Mouse (Mus musculus): Measurements from ENCODE around the gene Ptpdc1. TPM values are rescaled to one million over a fixed set of nuclear protein-coding genes. Genes with fewer than 3 reads are reported as not detected.

The Ptpdc1 gene
- polyA plus RNA-seq, 1 experiment from 2014 or later = 15.6 TPM

DNA sequence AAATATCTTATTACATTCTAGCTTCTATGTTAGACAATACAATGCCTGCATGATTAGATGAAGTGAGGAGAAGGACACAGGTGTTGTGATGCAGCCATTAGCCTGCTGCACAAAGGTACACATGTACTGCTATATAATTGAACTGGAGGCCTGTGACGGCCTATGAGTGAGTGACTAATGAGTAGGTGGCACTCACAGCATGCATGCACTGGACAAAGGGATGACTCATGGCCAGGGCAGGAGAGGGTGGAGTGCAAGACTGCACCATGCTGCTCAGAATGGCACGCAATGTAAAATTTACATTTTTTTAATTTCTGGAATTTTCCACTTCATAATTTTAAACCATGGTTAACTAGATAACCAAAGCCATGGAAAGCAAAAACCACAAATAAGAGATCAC, 10.9 kb downstream of the Ptpdc1 start:
- ATAC-seq (ENCODE audit: low read depth) (no peak), DNase-seq (ENCODE audit: low spot score) (no peak)
- 82% methylated on average over 2 of the region's 2 CpGs for WGBS

DNA sequence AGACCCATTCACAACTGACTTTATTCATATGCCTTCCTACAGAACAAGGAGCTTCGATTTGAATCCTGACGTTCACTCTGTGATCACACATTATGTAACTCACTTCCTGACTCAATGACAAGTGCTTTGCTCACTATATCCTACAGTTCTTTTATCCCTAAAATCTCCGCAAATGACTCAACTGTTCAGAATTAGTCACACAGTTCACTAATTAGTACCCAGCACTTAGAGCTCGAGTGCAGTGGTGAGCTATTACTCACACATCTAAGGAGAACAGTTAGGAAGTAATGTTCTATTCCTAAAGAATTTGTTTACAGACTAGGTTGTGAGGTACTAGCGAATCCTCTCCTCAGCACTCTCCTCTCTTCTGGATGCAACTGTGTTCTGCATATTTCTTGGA, 16.4 kb downstream of the Ptpdc1 start:
- ATAC-seq (ENCODE audit: low read depth) (no peak), DNase-seq (ENCODE audit: low spot score) (no peak)
- Histone ChIP-seq H3K9me3 (ENCODE audit: control insufficient read depth, low read length) (no peaks in the 10 kb centered on the region), H3K36me3 (ENCODE audit: control insufficient read depth, insufficient read depth, low read length) (peaks cover 17% of the 10 kb centered on the region; the same call in 1 of the 2 replicates), H3K27me3 (replicated peaks; ENCODE audit: control insufficient read depth, insufficient read depth, low read length) (no peaks in the 10 kb centered on the region), H3K27ac (replicated peaks; ENCODE audit: low read depth, low read length) (no peak overlapping the region), H3K4me1 (ENCODE audit: control insufficient read depth, insufficient read depth, low read length) (no peaks in the 10 kb centered on the region), H3K4me2 (ENCODE audit: low read depth, low read length) (no peak overlapping the region), H3K9ac (ENCODE audit: low read depth, low read length) (no peak overlapping the region), H3K4me3 (ENCODE audit: low read depth, low read length) (no peak overlapping the region)
- WGBS = 72% methylated on average over 5 of the region's 5 CpGs

More for the DNA sequence above, 10.9 kb downstream of the Ptpdc1 start:
- Histone ChIP-seq H3K27ac (replicated peaks; ENCODE audit: low read depth, low read length) (no peak overlapping the region), H3K9me3 (ENCODE audit: control insufficient read depth, low read length) (peaks cover 15% of the 10 kb centered on the region), H3K4me1 (ENCODE audit: control insufficient read depth, insufficient read depth, low read length) (peaks cover 10% of the 10 kb centered on the region), H3K27me3 (replicated peaks; ENCODE audit: control insufficient read depth, insufficient read depth, low read length) (no peaks in the 10 kb centered on the region), H3K4me3 (ENCODE audit: low read depth, low read length) (no peak overlapping the region), H3K4me2 (ENCODE audit: low read depth, low read length) (no peak overlapping the region), H3K36me3 (ENCODE audit: control insufficient read depth, insufficient read depth, low read length) (no peaks in the 10 kb centered on the region), H3K9ac (ENCODE audit: low read depth, low read length) (no peak overlapping the region)

DNA sequence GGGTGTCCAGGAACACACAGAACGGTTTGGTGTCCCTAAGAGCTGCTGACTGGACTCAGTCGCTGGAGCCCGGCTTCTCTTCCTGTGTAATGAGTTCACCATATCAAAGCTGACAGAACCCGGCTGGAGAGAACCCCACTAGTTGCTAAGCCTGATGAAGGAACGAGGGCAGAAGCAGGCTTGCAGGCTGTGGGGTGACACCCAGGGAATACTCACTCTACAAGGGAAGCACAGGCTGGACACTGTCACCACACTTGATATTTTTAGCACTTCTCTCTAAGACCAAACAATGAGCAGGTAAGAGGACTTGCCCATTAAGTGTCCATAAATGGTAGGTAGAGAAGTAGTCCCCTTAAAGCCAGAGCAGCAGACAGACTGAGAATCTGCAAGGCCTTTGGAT, 20.9 kb downstream of the Ptpdc1 start:
- no peaks in the 10 kb centered on the region for H3K9me3 ChIP-seq (ENCODE audit: control insufficient read depth, low read length)
- DNase-seq (ENCODE audit: low spot score) (no peak), ATAC-seq (ENCODE audit: low read depth) (no peak)
- H3K4me2 ChIP-seq (ENCODE audit: low read depth, low read length) = no peak overlapping the region
- 87% methylated on average over 5 of the region's 5 CpGs for WGBS
- no peak overlapping the region for H3K9ac ChIP-seq (ENCODE audit: low read depth, low read length)
- no peaks in the 10 kb centered on the region for H3K4me1 ChIP-seq (ENCODE audit: control insufficient read depth, insufficient read depth, low read length)
- no peak overlapping the region for H3K27ac ChIP-seq (replicated peaks; ENCODE audit: low read depth, low read length)
- no peak overlapping the region for H3K4me3 ChIP-seq (ENCODE audit: low read depth, low read length)
- peaks cover 28% of the 10 kb centered on the region for H3K36me3 ChIP-seq (ENCODE audit: control insufficient read depth, insufficient read depth, low read length)
- H3K27me3 ChIP-seq (replicated peaks; ENCODE audit: control insufficient read depth, insufficient read depth, low read length) = no peaks in the 10 kb centered on the region

DNA sequence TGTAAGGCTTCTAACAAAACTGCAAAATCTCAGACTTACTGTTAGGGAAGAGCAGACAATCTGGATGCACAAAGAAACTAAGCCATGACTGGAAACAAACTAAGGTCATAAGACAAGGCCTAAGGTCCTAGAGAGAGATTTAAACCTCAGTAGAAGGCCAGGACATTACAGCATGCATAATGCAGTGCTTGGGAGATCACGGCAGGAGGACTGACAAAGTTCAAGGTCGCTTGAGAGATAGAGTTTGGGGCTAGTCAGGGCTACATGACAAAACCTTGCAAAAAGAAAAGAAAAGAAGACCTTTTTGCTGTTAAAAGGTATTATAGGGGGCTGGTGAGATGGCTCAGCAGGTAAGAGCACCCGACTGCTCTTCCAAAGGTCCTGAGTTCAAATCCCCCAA, 22.2 kb downstream of the Ptpdc1 start:
- Histone ChIP-seq H3K4me3 (ENCODE audit: low read depth, low read length) (no peak overlapping the region), H3K4me2 (ENCODE audit: low read depth, low read length) (no peak overlapping the region), H3K9me3 (ENCODE audit: control insufficient read depth, low read length) (no peaks in the 10 kb centered on the region), H3K9ac (ENCODE audit: low read depth, low read length) (no peak overlapping the region), H3K27me3 (replicated peaks; ENCODE audit: control insufficient read depth, insufficient read depth, low read length) (no peaks in the 10 kb centered on the region), H3K4me1 (ENCODE audit: control insufficient read depth, insufficient read depth, low read length) (no peaks in the 10 kb centered on the region), H3K27ac (replicated peaks; ENCODE audit: low read depth, low read length) (no peak overlapping the region), H3K36me3 (ENCODE audit: control insufficient read depth, insufficient read depth, low read length) (peaks cover 28% of the 10 kb centered on the region)
- DNase-seq (ENCODE audit: low spot score) (no peak), ATAC-seq (ENCODE audit: low read depth) (no peak)
- WGBS = 87% methylated on average over 3 of the region's 3 CpGs

DNA sequence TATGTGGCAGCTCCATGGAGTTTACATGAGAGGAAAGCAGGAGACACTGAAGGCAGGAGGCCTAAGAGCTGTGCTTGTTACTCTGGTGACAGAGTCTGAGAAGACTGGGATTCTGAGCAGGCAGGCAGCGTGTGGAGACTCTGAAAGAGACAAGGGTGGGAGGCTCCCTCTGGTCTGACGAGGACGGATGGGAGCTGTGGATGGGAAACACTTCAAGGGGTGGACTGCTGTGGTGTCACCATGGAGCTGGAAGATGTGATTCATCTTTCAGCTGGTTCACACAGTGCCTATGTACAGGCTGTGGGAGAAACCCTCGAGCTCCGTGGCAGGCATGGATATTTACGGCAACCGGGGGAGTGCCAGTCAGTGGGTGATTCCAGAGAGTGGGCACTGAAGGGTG, 30.9 kb downstream of the Ptpdc1 start:
- WGBS = 81% methylated on average over 7 of the region's 7 CpGs
- peak; percentile 24; the same call in 1 of the 2 replicates for ATAC-seq (ENCODE audit: low read depth)
- no peaks in the 10 kb centered on the region for H3K9me3 ChIP-seq (ENCODE audit: control insufficient read depth, low read length)
- H3K4me3 ChIP-seq (ENCODE audit: low read depth, low read length) = no peak overlapping the region
- peaks cover 7% of the 10 kb centered on the region; the same call in 1 of the 2 replicates for H3K4me1 ChIP-seq (ENCODE audit: control insufficient read depth, insufficient read depth, low read length)
- peaks cover 21% of the 10 kb centered on the region for H3K36me3 ChIP-seq (ENCODE audit: control insufficient read depth, insufficient read depth, low read length)
- no peak for DNase-seq (ENCODE audit: low spot score)
- no peaks in the 10 kb centered on the region for H3K27me3 ChIP-seq (replicated peaks; ENCODE audit: control insufficient read depth, insufficient read depth, low read length)
- H3K27ac ChIP-seq (replicated peaks; ENCODE audit: low read depth, low read length) = no peak overlapping the region
- no peak overlapping the region for H3K4me2 ChIP-seq (ENCODE audit: low read depth, low read length)
- no peak overlapping the region for H3K9ac ChIP-seq (ENCODE audit: low read depth, low read length)

DNA sequence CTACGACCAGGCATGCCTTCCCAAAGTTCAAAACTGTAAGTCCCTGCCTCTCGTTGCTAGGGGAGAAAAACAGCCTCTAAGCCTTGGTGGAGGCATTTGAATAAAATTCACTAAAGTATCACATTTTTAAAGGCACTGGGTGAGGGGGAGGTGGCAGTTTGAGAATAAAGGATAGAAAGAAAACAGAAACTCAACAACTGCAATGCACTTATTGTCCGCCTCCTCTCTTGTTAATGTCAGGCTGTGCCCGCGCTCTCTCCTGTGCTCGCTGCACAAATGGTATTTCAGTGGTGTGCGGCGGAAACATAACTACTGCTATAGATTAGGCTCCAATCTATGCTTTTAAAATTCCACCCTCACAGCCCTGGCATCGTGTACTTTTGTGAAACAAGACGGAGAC, 31.4 kb downstream of the Ptpdc1 start:
- WGBS = 44% methylated on average over 10 of the region's 10 CpGs
- Histone ChIP-seq H3K9me3 (ENCODE audit: control insufficient read depth, low read length) (no peaks in the 10 kb centered on the region), H3K27me3 (replicated peaks; ENCODE audit: control insufficient read depth, insufficient read depth, low read length) (no peaks in the 10 kb centered on the region), H3K9ac (ENCODE audit: low read depth, low read length) (no peak overlapping the region), H3K4me2 (ENCODE audit: low read depth, low read length) (peak overlapping the region; percentile 11; the same call in 1 of the 2 replicates), H3K4me1 (ENCODE audit: control insufficient read depth, insufficient read depth, low read length) (peaks cover 7% of the 10 kb centered on the region; the same call in 1 of the 2 replicates), H3K36me3 (ENCODE audit: control insufficient read depth, insufficient read depth, low read length) (peaks cover 27% of the 10 kb centered on the region), H3K27ac (replicated peaks; ENCODE audit: low read depth, low read length) (0 out of 2 replicates have a peak overlapping the region, but pooled peaks have one; percentile 13), H3K4me3 (ENCODE audit: low read depth, low read length) (no peak overlapping the region)
- DNase-seq (ENCODE audit: low spot score) (no peak), ATAC-seq (ENCODE audit: low read depth) (0 out of 2 replicates have a peak, but pooled peaks have one; percentile 48)

DNA sequence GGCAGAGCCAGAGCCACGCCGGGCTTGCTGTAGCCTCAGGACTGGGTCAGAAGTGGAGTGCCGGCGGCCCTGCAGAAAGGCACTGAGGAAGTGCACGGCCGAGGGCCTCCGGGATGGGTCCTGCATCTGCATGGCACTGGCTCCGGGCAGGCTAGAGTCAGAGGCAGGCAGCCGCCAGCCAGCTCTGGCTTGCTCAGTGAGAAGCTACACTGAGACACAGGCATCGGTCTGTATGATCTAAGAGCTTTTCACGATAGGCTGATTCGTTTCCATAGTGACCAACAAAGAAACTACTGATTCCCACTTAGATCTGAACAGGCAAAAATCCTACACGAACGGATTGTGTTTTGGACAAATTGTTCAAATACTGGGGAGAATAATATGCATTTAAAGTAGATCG, 32.3 kb downstream of the Ptpdc1 start:
- Histone ChIP-seq H3K4me1 (ENCODE audit: control insufficient read depth, insufficient read depth, low read length) (peaks cover 7% of the 10 kb centered on the region; the same call in 1 of the 2 replicates), H3K9ac (ENCODE audit: low read depth, low read length) (no peak overlapping the region; the same call in 1 of the 2 replicates), H3K4me3 (ENCODE audit: low read depth, low read length) (no peak overlapping the region), H3K36me3 (ENCODE audit: control insufficient read depth, insufficient read depth, low read length) (peaks cover 33% of the 10 kb centered on the region), H3K4me2 (ENCODE audit: low read depth, low read length) (no peak overlapping the region), H3K27ac (replicated peaks; ENCODE audit: low read depth, low read length) (no peak overlapping the region; the same call in 1 of the 2 replicates), H3K9me3 (ENCODE audit: control insufficient read depth, low read length) (no peaks in the 10 kb centered on the region), H3K27me3 (replicated peaks; ENCODE audit: control insufficient read depth, insufficient read depth, low read length) (no peaks in the 10 kb centered on the region)
- DNase-seq (ENCODE audit: low spot score) (peak; percentile 79), ATAC-seq (ENCODE audit: low read depth) (peak; percentile 82; the same call in 1 of the 2 replicates)
- WGBS = 40% methylated on average over 15 of the region's 15 CpGs

DNA sequence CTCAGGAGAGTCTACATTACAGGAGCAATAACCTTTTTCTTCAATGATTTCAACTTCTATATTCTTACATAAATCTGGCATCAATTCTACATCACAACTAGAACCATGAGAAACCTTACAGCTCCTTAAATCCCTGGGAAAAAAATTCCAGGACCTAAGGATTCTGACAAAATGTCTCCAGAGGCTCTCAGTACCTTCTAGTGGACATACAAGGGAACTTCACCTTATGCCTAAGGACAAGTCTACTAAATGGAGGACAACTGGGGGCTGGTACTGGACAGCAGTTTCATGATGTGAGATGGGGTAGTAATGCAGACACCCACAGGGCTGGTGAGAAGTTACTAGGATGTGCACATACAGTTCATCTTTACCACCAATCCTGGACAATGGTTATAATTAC, 34.7 kb downstream of the Ptpdc1 start:
- H3K4me1 ChIP-seq (ENCODE audit: control insufficient read depth, insufficient read depth, low read length) = peaks cover 7% of the 10 kb centered on the region; the same call in 1 of the 2 replicates
- H3K27ac ChIP-seq (replicated peaks; ENCODE audit: low read depth, low read length) = no peak overlapping the region
- H3K36me3 ChIP-seq (ENCODE audit: control insufficient read depth, insufficient read depth, low read length) = peaks cover 52% of the 10 kb centered on the region
- no peak overlapping the region for H3K9ac ChIP-seq (ENCODE audit: low read depth, low read length)
- H3K9me3 ChIP-seq (ENCODE audit: control insufficient read depth, low read length) = no peaks in the 10 kb centered on the region
- no peak overlapping the region for H3K4me2 ChIP-seq (ENCODE audit: low read depth, low read length)
- H3K27me3 ChIP-seq (replicated peaks; ENCODE audit: control insufficient read depth, insufficient read depth, low read length) = no peaks in the 10 kb centered on the region
- DNase-seq (ENCODE audit: low spot score) = no peak
- H3K4me3 ChIP-seq (ENCODE audit: low read depth, low read length) = no peak overlapping the region
- no peak for ATAC-seq (ENCODE audit: low read depth)

DNA sequence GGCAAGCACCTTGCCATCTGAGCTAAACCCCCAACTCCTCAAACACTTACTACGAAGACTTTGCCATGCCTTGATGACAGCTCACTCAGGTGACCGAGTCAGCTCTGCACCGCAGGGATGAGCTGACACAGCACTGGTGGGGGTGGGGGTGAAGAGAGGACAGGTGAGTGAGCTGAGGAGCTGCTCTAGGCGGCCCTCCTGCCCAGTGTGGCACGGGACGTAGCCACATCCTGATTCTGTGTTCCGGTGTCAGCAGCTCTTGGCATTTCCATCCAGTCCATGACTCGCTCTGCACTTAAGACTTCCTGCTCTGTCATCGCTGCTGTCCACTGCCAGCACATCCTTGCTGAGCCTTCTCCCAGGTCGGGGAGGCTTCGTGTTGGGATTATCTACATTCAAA, 38.1 kb downstream of the Ptpdc1 start:
- H3K4me3 ChIP-seq (ENCODE audit: low read depth, low read length) = no peak overlapping the region
- no peaks in the 10 kb centered on the region for H3K4me1 ChIP-seq (ENCODE audit: control insufficient read depth, insufficient read depth, low read length)
- H3K27me3 ChIP-seq (replicated peaks; ENCODE audit: control insufficient read depth, insufficient read depth, low read length) = no peaks in the 10 kb centered on the region
- H3K4me2 ChIP-seq (ENCODE audit: low read depth, low read length) = no peak overlapping the region
- no peak overlapping the region for H3K9ac ChIP-seq (ENCODE audit: low read depth, low read length)
- no peak for DNase-seq (ENCODE audit: low spot score)
- WGBS = 85% methylated on average over 11 of the region's 11 CpGs
- H3K27ac ChIP-seq (replicated peaks; ENCODE audit: low read depth, low read length) = no peak overlapping the region
- no peak for ATAC-seq (ENCODE audit: low read depth)
- H3K9me3 ChIP-seq (ENCODE audit: control insufficient read depth, low read length) = no peaks in the 10 kb centered on the region
- H3K36me3 ChIP-seq (ENCODE audit: control insufficient read depth, insufficient read depth, low read length) = peaks cover 61% of the 10 kb centered on the region
